Mouse (Mus musculus) MEL (cell line): ENCODE results near the gene Calhm2. TPM values are rescaled to one million over a fixed set of nuclear protein-coding genes. Genes with fewer than 3 reads are reported as not detected.
A peak's percentile ranks its signal among the peaks of the same experiment; 100 is the strongest.

ENCODE experiments used
- DNase-seq: peaks from one replicate; pipeline ENCODE4 v3.0.0; 2011; ENCODE audit warnings: low read depth, low spot score
- H3K27ac ChIP-seq: 2 replicates; pipeline ENCODE4 v1.5.1; 2012; ENCODE audit warnings: low read depth, mild to moderate bottlenecking, control low read depth, low read length, moderate library complexity; ENCODE audit not compliant: control insufficient read depth
- H3K27me3 ChIP-seq, 2 experiments: fragments of 150-350 bp in 1 of 2; sonication (generic) in 1 of 2; 2 replicates each; pipeline ENCODE4 v1.6.1; 2012; ENCODE audit warnings: low read length in 2 of 2, mild to moderate bottlenecking in 2 of 2, improper control_type of control experiment in 1 of 2, moderate library complexity in 1 of 2; ENCODE audit not compliant: insufficient read depth in 2 of 2, control insufficient read depth in 1 of 2
- H3K36me3 ChIP-seq, 2 experiments: 2 replicates each; pipeline ENCODE4 v1.6.1; 2012 to 2014; ENCODE audit warnings: low read length in 2 of 2, improper control_type of control experiment in 1 of 2, inconsistent platforms in 1 of 2, mild to moderate bottlenecking in 1 of 2; ENCODE audit not compliant: insufficient read depth in 2 of 2, control insufficient read depth in 1 of 2
- H3K4me1 ChIP-seq, 2 experiments: fragments of 150-350 bp in 1 of 2; sonication (generic) in 1 of 2; 2 replicates each; pipeline ENCODE4 v1.6.1; 2012; ENCODE audit warnings: low read length in 2 of 2, improper control_type of control experiment in 1 of 2, mild to moderate bottlenecking in 1 of 2; ENCODE audit not compliant: insufficient read depth in 2 of 2, control insufficient read depth in 1 of 2
- H3K4me3 ChIP-seq, 2 experiments: fragments of 150-350 bp in 1 of 2; sonication (generic) in 1 of 2; 2 replicates each; pipeline ENCODE4 v1.5.1; 2012; ENCODE audit warnings: low read depth in 2 of 2, low read length in 2 of 2, mild to moderate bottlenecking in 2 of 2, moderate library complexity in 2 of 2, control low read depth in 1 of 2, improper control_type of control experiment in 1 of 2; ENCODE audit not compliant: control insufficient read depth in 1 of 2, insufficient read depth in 1 of 2
- H3K79me2 ChIP-seq: 2 replicates; pipeline ENCODE4 v1.6.1; 2012; ENCODE audit warnings: mild to moderate bottlenecking, low read length, moderate library complexity; ENCODE audit not compliant: control insufficient read depth, poor library complexity, insufficient read depth
- H3K9ac ChIP-seq: 2 replicates; pipeline ENCODE4 v1.6.1; 2012; ENCODE audit warnings: low read depth, mild to moderate bottlenecking, control low read depth, low read length, moderate library complexity; ENCODE audit not compliant: control insufficient read depth, poor library complexity, severe bottlenecking
- H3K9me3 ChIP-seq: fragments of 150-350 bp; sonication (generic); replicated peaks from 2 replicates; pipeline ENCODE4 v1.6.1; 2012; ENCODE audit warnings: mild to moderate bottlenecking, low read length, improper control_type of control experiment, moderate library complexity; ENCODE audit not compliant: insufficient read depth
- BHLHE40 ChIP-seq: IDR thresholded peaks from 2 replicates; pipeline ENCODE4 v1.6.1; 2012; ENCODE audit warnings: low read depth, mild to moderate bottlenecking, inconsistent platforms, low read length, improper control_type of control experiment, borderline replicate concordance
- ELF1 ChIP-seq: IDR thresholded peaks from 2 replicates; pipeline ENCODE4 v1.6.1; 2014; ENCODE audit warnings: low read depth, mild to moderate bottlenecking, inconsistent platforms, low read length, improper control_type of control experiment, moderate library complexity
- ETS1 ChIP-seq: IDR thresholded peaks from 2 replicates; pipeline ENCODE4 v1.6.1; 2012; ENCODE audit warnings: low read depth, mild to moderate bottlenecking, inconsistent platforms, low read length, improper control_type of control experiment, moderate library complexity
- HCFC1 ChIP-seq: IDR thresholded peaks from 2 replicates; pipeline ENCODE4 v1.6.1; 2012; ENCODE audit warnings: low read depth, mild to moderate bottlenecking, inconsistent platforms, low read length, improper control_type of control experiment, moderate library complexity
- KAT2A ChIP-seq: conservative IDR thresholded peaks from 2 replicates; pipeline ENCODE4 v1.6.1; 2012; ENCODE audit warnings: low read depth, low read length, improper control_type of control experiment, inconsistent platforms
- MAX ChIP-seq: IDR thresholded peaks from 2 replicates; pipeline ENCODE4 v1.6.1; 2011; ENCODE audit warnings: low read length, improper control_type of control experiment
- MAZ ChIP-seq: IDR thresholded peaks from 2 replicates; pipeline ENCODE4 v1.6.1; 2012; ENCODE audit warnings: low read depth, mild to moderate bottlenecking, inconsistent platforms, low read length, improper control_type of control experiment
- MXI1 ChIP-seq: IDR thresholded peaks from 2 replicates; pipeline ENCODE4 v1.6.1; 2011; ENCODE audit warnings: mild to moderate bottlenecking, low read depth, low read length, improper control_type of control experiment
- MYB ChIP-seq: IDR thresholded peaks from 2 replicates; pipeline ENCODE4 v1.6.1; 2011; ENCODE audit warnings: mild to moderate bottlenecking, low read depth, low read length, improper control_type of control experiment
- NELFE ChIP-seq: IDR thresholded peaks from 2 replicates; pipeline ENCODE4 v1.6.1; 2011; ENCODE audit warnings: low read depth, low read length, improper control_type of control experiment
- POLR2A ChIP-seq, 2 experiments: IDR thresholded peaks; 2 replicates each; pipeline ENCODE4 v1.6.1; 2011 to 2012; ENCODE audit warnings: low read length in 2 of 2, mild to moderate bottlenecking in 2 of 2, control low read depth in 1 of 2, improper control_type of control experiment in 1 of 2, low read depth in 1 of 2, moderate library complexity in 1 of 2; ENCODE audit not compliant: control insufficient read depth in 1 of 2, insufficient read depth in 1 of 2, poor library complexity in 1 of 2
- SIN3A ChIP-seq: IDR thresholded peaks from 2 replicates; pipeline ENCODE4 v1.6.1; 2012; ENCODE audit warnings: low read length, improper control_type of control experiment, inconsistent platforms
- TBP ChIP-seq: IDR thresholded peaks from 2 replicates; pipeline ENCODE4 v1.8.0; 2011; ENCODE audit warnings: low read depth, low read length, improper control_type of control experiment
- TCF12 ChIP-seq: IDR thresholded peaks from 2 replicates; pipeline ENCODE4 v1.6.1; 2014; ENCODE audit warnings: low read depth, mild to moderate bottlenecking, inconsistent platforms, low read length, improper control_type of control experiment, moderate library complexity
- ZMIZ1 ChIP-seq: IDR thresholded peaks from 2 replicates; pipeline ENCODE4 v1.6.1; 2012; ENCODE audit warnings: low read depth, mild to moderate bottlenecking, inconsistent platforms, low read length, improper control_type of control experiment, moderate library complexity
- polyA plus RNA-seq, 2 experiments: library from polyadenylated mRNA; stranded (reverse) in 1 of 2; unstranded in 1 of 2; fragments of >175 nt in 1 of 2; fragments of >200 nt in 1 of 2; gene quantifications; 2 replicates each; pipeline versions ENCODE4 v1.2.1 to v1.2.4; 2012; ENCODE audit warnings: low replicate concordance in 2 of 2, low read depth in 1 of 2; ENCODE audit not compliant: insufficient read length in 2 of 2, insufficient read depth in 1 of 2, missing spikeins in 1 of 2
- total RNA-seq: library from RNA; depleted of rRNA; stranded (reverse); fragments of 300-350 nt; gene quantifications from 2 replicates; pipeline ENCODE4 v1.2.3, GENCODE M21; 2012

Calhm2 gene
- total and polyA plus RNA-seq, 3 experiments: 11.1 to 11.2 TPM; not detected in 1

DNA sequence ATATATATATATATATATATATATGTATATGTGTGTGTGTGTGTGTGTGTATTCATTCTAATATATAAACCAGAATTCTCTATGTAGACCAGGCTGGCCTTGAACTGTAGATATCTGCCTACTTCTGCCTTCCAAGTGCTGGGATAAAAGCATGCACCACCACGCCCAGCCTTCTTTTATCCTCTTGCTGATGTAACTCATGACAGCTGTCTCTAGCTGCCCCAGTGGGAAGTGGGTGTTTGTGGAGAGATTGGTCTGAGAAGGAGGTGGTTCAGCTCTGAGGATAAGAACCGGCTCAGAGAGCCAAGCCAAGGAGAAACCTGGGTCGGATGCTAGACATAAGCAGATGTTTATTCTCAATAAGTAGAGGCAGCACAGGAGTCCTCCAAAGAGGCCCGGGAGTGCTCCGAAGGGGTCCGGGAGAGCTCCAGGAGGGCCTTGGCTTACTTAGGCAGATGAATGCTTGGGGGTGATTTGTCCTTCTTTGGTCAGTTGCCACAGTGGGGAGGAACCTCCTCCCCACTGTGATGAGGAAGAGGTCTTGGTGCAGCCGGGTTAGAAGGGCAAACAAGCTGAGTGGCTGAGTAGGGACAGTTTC lies 29.6 kb upstream of the Calhm2 start:
- Histone ChIP-seq H3K4me3 (peak overlapping the region; percentile 35 to 59; a peak in 3 of 4 replicates), H3K4me1 (no peaks in the 10 kb centered on the region; a peak in 1 of 4 replicates), H3K36me3 (peaks cover 0 to 3% of the 10 kb centered on the region in 2 experiments; a peak in 2 of 4 replicates), H3K9ac (peak overlapping the region; percentile 62), H3K27me3 (no peaks in the 10 kb centered on the region), H3K9me3 (no peaks in the 10 kb centered on the region), H3K79me2 (no peaks in the 10 kb centered on the region; the same call in 1 of the 2 replicates), H3K27ac (peak overlapping the region; percentile 69)
- TF ChIP-seq ETS1 (peak; percentile 80; the same call in 1 of the 2 replicates), TCF12 (peak; percentile 24; the same call in 1 of the 2 replicates), POLR2A (IDR thresholded peaks at IDR 0.05; ENCODE audit: control insufficient read depth in 1 of 2, insufficient read depth in 1 of 2, low read depth in 1 of 2, low read length in 2 of 2, poor library complexity in 1 of 2) (no peak), HCFC1 (peak; percentile 11; the same call in 1 of the 2 replicates), KAT2A (peak; percentile 39; the same call in 1 of the 2 replicates), TBP (peak; percentile 99), ELF1 (peak; percentile 31; the same call in 1 of the 2 replicates), MXI1 (peak; percentile 71; the same call in 1 of the 2 replicates), MAX (peak; percentile 9; the same call in 1 of the 2 replicates), SIN3A (0 out of 2 replicates have a peak, but pooled peaks have one; percentile 7), BHLHE40 (no peak), NELFE (no peak), MAZ (0 out of 2 replicates have a peak, but pooled peaks have one; percentile 22)
- peak; percentile 90 for DNase-seq

DNA sequence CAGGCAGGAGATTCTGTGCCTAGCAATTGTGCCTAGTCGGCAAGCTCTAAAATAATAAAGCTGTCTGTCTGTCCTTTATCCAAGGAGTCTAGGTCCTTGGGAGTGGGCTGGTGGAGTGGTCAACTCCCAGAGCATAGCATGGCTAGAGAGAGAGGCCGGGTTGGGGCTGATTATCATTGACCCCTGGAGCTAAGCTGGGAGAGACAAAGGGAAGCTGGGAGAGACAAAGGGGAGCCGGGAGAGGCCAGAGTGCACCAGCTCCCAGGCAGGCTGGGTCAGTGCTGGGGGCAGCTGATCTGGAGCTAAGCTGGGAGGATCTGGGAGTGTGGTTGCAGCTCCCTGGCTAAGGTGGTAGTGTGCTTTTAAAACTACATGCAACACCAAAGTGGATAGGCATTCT lies 28.7 kb upstream of the Calhm2 start:
- no peak overlapping the region for H3K27ac ChIP-seq
- H3K36me3 ChIP-seq: peaks cover 0 to 3% of the 10 kb centered on the region in 2 experiments; a peak in 2 of 4 replicates
- H3K27me3 ChIP-seq: no peaks in the 10 kb centered on the region
- H3K4me3 ChIP-seq: no peak overlapping the region
- TF ChIP-seq BHLHE40 (no peak), ZMIZ1 (no peak), MYB (no peak), POLR2A (IDR thresholded peaks at IDR 0.05; ENCODE audit: control insufficient read depth in 1 of 2, insufficient read depth in 1 of 2, low read depth in 1 of 2, low read length in 2 of 2, poor library complexity in 1 of 2) (no peak)
- TF ChIP-seq, all 39 proteins: peak for 0
- H3K9me3 ChIP-seq: no peaks in the 10 kb centered on the region
- no peaks in the 10 kb centered on the region; a peak in 1 of 4 replicates for H3K4me1 ChIP-seq
- H3K9ac ChIP-seq: no peak overlapping the region
- no peaks in the 10 kb centered on the region; the same call in 1 of the 2 replicates for H3K79me2 ChIP-seq
- DNase-seq: no peak
